Mouse (Mus musculus): ENCODE data around the gene Blmh. TPM values are rescaled to one million over a fixed set of nuclear protein-coding genes. Genes with fewer than 3 reads are reported as not detected.

Blmh gene
- polyA plus RNA-seq, 1 experiment, result 4.8 TPM

DNA sequence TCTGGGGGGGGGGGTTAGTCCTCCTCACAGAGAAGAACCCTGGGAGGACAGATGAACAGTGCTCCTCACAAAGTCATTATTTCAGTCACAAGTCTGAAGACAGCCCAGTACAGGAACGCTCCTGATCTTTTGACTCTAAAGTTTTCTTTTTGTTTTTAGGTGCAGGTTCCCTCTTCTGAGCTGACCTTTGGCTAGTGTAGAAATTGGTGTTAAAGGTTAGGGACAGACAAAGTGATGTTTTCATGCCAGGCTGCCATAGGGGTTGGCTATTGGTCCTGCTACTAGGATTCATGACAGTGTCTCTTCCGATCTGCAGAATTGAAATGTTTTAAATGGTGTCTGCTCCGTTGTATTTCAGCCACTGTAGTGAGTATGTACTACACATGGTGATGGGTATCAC, 103.5 kb downstream of the Blmh start:
- Histone ChIP-seq H3K4me3 (ENCODE audit: low read depth, low read length) (no peak overlapping the region), H3K36me3 (ENCODE audit: control insufficient read depth, insufficient read depth, low read length) (peaks cover 12% of the 10 kb centered on the region), H3K27ac (ENCODE audit: insufficient read depth, low read depth, low read length) (no peak overlapping the region), H3K27me3 (ENCODE audit: control insufficient read depth, insufficient read depth, low read length) (no peaks in the 10 kb centered on the region), H3K4me1 (ENCODE audit: control insufficient read depth, insufficient read depth, insufficient read length, low read length) (peaks cover 5% of the 10 kb centered on the region; the same call in 1 of the 2 replicates)
- 89% methylated on average over 3 of the region's 3 CpGs for WGBS
- no peak for TF ChIP-seq CTCF (IDR thresholded peaks at IDR 0.05; ENCODE audit: extremely low read depth, insufficient read length, insufficient replicate concordance, low read depth, low read length)
- no peak for TF ChIP-seq POLR2A (IDR thresholded peaks at IDR 0.05; ENCODE audit: low read depth, low read length)

- WGBS, result 80% methylated on average over 14 of the region's 14 CpGs
- H3K36me3 ChIP-seq (ENCODE audit: control insufficient read depth, insufficient read depth, low read length), result peaks cover 10% of the 10 kb centered on the region
- no peaks in the 10 kb centered on the region for H3K27me3 ChIP-seq (ENCODE audit: control insufficient read depth, insufficient read depth, low read length)
- TF ChIP-seq POLR2A (IDR thresholded peaks at IDR 0.05; ENCODE audit: low read depth, low read length), result no peak
- TF ChIP-seq CTCF (IDR thresholded peaks at IDR 0.05; ENCODE audit: extremely low read depth, insufficient read length, insufficient replicate concordance, low read depth, low read length), result no peak
- no peak overlapping the region for H3K4me3 ChIP-seq (ENCODE audit: low read depth, low read length)
- no peak overlapping the region for H3K27ac ChIP-seq (ENCODE audit: insufficient read depth, low read depth, low read length)
- H3K4me1 ChIP-seq (ENCODE audit: control insufficient read depth, insufficient read depth, insufficient read length, low read length), result no peaks in the 10 kb centered on the region
Measured at GRCm38 (mm10) chr11:77031151-77031934, 106.7 kb downstream of the Blmh start.

Other genes starting within 250 kb of the Blmh start
- gene Trarg1, start 245.0 kb upstream of the Blmh start, polyA plus RNA-seq (2012; rRNA removed), result 0.29 and 0.47 TPM in 2 replicates
- gene Gosr1, start 161.2 kb upstream of the Blmh start, polyA plus RNA-seq (2012; rRNA removed), result 6.2 and 12.4 TPM in 2 replicates
- gene Cpd, start 77.8 kb upstream of the Blmh start, polyA plus RNA-seq (2012; rRNA removed), result 16.3 and 16.4 TPM in 2 replicates
- 0.29 and 8.4 TPM in 2 replicates for gene Tmigd1, start 22.6 kb upstream of the Blmh start, polyA plus RNA-seq (2012; rRNA removed)
- gene Slc6a4, start 73.8 kb downstream of the Blmh start, polyA plus RNA-seq (2012; rRNA removed), result 21.6 and 67.2 TPM in 2 replicates
- 0.27 and 0.41 TPM in 2 replicates for gene Nsrp1, start 153.6 kb downstream of the Blmh start, polyA plus RNA-seq (2012; rRNA removed)